Mouse (Mus musculus): ENCODE measurements around the gene Tspan17.

Gene Tspan17

GRCm38 (mm10) chr13:54808067-54808466 lies 18.9 kb downstream of the Tspan17 start:
- DNase-seq, result no peak

GRCm38 (mm10) chr13:54811476-54811875 lies 22.3 kb downstream of the Tspan17 start:
- DNase-seq, result no peak

GRCm38 (mm10) chr13:54813381-54813780 lies 24.2 kb downstream of the Tspan17 start:
- no peak for DNase-seq

GRCm38 (mm10) chr13:54818399-54819254 lies 29.4 kb downstream of the Tspan17 start:
- no peak for DNase-seq

- DNase-seq, result no peak
Measured at GRCm38 (mm10) chr13:54821106-54821505, 31.9 kb downstream of the Tspan17 start.

- no peak for DNase-seq
Measured at GRCm38 (mm10) chr13:54821931-54822330, 32.8 kb downstream of the Tspan17 start.

GRCm38 (mm10) chr13:54824111-54824931 lies 35.1 kb downstream of the Tspan17 start:
- no peak for DNase-seq

GRCm38 (mm10) chr13:54827992-54828391 lies 38.8 kb downstream of the Tspan17 start:
- DNase-seq, result no peak

GRCm38 (mm10) chr13:54828508-54828907 lies 39.3 kb downstream of the Tspan17 start:
- no peak for DNase-seq

- DNase-seq, result no peak
Measured at GRCm38 (mm10) chr13:54829450-54829849, 40.3 kb downstream of the Tspan17 start.

- DNase-seq, result no peak
Measured at GRCm38 (mm10) chr13:54836351-54837030, 47.3 kb downstream of the Tspan17 start.

GRCm38 (mm10) chr13:54837061-54837460 lies 47.9 kb downstream of the Tspan17 start:
- no peak for DNase-seq

- no peak for DNase-seq
Measured at GRCm38 (mm10) chr13:54837471-54837889, 48.3 kb downstream of the Tspan17 start.

- no peak for DNase-seq
Measured at GRCm38 (mm10) chr13:54838540-54838939, 49.4 kb downstream of the Tspan17 start.

- DNase-seq, result no peak
Measured at GRCm38 (mm10) chr13:54839211-54839610, 50.0 kb downstream of the Tspan17 start.

- no peak for DNase-seq
Measured at GRCm38 (mm10) chr13:54844579-54844978, 55.4 kb downstream of the Tspan17 start.
